Mouse (Mus musculus) frontal cortex, postnatal 10 days (tissue): ENCODE measurements around the gene Prickle2.

Source experiments
- DNase-seq, 2 experiments: peaks; one replicate each; pipeline ENCODE4 v3.0.0; 2022; ENCODE audit warnings: low spot score in 2 of 2, mixed read lengths in 1 of 2

Prickle2 gene

DNA sequence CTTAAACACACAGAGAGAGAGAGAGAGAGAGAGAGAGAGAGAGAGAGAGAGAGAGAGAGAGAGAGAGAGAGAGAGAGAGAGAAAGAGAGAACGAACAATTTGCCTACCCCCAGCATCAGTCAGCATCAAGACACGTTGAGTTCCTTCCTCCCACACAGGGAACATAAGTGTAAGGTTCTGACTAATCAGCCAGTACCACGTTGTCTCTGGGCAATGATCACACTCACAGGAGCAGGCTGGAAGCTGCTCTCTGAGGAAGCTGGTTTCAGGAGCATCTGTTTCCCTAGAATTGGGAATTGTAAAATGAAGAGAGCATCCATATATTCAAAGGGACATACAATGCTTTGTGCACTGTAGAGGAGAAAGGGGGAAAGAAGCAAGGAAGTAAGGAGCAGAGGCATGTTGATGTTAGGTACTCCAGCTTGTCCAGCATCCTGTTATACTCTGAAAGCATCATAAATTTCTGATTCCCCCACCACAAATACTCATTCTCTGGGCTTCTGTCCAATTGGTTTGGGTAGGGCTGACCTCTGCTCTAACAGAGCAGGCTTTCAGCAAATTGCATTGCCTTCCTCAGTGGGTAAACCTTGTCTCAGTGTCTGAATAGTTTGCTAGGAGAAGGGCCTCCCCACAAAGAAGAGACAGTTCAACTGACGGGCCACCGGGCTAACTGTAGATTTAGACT lies 116.4 kb downstream of the Prickle2 start:
- no peak for DNase-seq

DNA sequence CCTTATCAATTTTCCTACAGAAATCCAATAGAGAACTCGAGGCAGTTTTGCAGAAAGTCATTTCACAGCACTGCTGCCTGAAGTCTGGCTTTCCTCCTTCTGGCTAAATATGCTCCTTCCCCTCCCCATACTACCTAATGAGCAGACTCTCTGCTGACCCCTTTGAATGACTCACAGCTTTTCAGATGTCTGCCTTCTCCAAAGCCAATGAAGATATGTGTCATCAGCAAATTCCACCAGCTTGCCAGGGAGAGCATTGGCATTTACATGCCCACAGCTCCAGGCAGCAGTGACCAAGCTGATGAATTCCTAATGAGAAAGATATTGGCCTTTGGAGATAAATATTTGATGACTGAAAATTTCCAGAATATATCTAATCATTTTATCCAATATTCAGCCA lies 121.9 kb downstream of the Prickle2 start:
- DNase-seq = no peak

DNA sequence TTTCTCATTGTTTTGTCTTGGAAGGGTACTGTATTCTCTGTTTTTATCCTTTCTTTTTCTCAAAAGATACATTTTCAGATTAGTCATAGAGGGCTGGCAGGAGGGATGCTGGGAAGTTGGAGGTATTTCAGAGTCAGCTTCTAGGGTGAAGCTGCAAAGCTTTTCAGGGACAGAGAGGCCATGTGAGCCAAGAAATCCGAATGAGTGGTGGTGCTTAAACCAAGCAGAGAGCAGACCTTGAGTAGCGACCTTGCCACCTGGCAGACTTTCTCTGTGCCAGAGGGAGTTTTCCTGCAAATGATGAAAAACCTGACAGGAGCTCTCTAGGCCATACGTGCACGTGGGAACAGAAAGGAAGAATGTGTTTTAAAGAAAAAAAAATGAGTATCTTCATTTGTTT lies 130.7 kb downstream of the Prickle2 start:
- no peak for DNase-seq

DNA sequence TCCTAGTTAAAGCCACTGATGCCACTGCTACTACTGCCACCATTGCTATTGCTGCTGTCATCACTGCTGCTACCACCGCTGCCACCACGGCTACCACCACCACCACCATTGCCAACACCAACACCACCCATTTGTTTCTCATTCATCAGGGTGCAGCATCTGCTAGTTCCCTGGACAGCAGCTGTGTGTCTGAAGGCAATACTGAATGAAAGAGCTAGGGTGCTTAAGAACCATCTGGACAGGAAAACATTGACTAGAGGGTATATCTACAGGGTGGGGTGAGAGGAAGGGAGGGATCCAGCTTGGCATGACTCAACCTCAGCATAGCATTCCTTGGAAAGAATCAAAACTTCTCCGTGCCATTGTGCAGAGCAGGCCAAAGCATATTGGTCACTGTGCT lies 133.8 kb downstream of the Prickle2 start:
- no peak for DNase-seq

DNA sequence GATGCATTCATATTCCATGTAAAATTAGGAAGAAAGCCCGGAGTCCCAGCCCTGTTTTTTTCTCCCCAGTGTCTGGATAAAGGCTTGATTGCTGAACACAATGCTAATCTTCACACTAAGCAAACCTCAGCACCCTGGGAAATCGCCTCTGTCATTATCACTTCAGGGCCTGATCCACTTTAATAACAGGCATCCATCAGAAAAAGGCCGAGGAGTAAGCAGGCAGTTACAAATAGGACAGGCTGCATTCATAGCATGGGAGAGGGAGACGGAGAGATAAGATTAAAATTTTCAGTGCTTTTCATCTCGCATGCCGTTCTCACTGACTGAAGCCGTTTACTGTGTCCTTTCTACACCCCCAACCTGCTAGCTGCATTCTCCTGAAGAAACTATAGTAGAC lies 135.9 kb downstream of the Prickle2 start:
- no peak for DNase-seq

DNA sequence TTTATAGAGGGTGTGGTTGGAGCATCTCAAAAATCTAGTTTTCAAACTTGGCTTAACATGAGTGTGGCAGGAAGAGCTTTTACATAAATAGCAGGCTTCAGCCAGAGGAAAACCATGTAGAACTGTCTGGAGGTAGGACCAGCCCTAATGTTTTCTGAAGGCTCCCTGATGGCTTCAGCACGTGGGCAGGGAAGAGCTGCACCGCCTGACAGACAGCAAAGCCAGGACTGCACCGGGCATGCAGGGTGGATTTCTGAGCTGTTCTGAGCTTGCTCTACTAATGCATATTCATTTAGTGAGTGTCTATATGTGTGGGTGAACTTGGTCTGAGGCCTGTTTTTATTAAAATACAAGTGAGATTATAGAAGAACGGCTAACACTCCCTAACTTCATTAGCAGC lies 136.7 kb downstream of the Prickle2 start:
- no peak for DNase-seq

DNA sequence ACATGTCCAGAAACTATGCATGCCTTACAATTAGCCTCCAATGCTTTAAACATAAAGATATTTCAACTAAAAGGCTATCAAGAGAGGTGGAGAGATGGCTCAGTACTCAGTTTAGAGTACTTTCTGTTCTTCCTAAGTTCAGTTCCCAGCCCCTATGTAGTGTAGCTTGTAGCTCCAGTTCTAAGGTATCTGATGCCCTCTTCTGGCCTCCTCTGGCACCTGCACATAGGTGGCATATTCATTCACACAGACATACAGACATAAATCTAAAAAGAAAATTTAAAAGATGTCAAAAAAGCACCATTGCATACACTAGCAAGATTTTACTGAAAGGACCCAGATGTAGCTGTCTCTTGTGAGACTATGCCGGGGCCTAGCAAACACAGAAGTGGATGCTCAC lies 146.7 kb downstream of the Prickle2 start:
- DNase-seq = no peak

DNA sequence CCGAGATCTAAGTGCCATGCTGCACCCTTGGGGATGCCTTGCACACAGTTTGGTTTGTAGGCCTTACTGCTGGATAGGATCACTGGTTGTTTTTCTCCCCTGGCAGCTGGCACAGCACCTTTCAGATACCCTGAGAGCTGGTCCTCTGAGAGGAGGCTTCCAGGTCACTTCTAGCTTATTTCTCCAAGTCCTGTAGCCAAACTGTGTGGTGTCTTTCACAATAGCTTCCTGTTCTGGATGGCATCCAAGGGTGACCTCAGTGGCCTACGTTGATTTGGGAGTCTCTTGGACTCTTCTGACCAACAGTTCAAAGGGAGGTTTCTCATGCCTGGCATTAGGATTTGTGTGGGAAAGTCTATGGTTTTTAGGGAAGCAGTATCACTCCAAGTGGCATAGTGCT lies 150.3 kb downstream of the Prickle2 start:
- no peak for DNase-seq

DNA sequence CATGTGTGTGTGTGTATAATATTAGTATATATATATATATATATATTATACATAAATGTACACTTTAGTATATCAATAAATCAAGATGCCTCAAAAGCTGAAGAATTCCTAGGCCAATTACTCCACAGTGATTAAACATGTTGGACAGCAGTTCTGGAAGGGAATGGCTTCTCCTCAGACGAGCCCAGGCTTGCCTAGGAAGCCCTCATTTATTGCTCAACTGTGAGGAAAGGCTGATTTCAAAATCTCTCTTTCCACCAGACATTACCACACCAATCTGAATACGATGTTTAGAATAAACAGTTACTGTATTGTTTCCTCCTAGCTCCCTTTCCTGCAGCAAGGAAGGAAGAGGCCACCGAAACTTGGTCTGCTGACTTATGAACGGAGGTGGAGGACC lies 152.9 kb downstream of the Prickle2 start:
- DNase-seq = no peak

DNA sequence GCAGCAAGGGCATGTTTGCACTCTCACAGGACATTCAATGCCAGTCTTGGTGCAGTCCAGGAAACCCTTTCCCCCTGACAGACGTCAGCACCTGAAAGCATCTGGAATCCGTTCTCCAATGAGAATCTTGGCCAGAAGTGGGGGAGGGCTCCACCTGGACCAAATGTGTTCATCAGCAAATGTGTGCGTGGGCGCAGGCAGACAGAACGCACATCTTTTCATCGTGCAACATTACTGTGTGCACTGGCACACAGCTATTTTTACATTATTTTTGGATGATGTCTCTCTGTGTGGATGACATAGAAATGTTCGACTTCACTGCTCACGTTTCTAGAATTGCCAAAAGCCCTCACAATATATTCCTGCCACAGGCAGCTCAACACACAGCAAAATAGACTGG lies 156.7 kb downstream of the Prickle2 start:
- no peak for DNase-seq

DNA sequence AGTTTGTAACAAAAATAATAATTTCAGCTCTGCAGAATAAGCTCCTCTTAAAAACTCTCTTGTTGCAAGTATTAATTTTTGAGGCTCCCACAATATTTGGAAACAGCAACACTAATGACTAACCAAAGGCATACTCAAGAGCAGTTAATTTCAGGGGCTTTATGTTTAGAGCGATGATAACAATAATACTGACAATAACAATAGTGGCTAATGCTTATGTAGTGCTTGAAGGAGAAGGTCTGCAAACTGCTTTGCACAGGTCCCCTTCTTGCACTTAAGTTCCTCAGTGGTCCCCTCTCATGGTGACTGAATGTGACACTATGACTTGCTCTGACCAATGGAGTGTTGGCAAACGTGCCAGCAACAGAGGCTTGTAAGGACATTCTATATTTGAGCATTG lies 160.8 kb downstream of the Prickle2 start:
- DNase-seq = no peak

DNA sequence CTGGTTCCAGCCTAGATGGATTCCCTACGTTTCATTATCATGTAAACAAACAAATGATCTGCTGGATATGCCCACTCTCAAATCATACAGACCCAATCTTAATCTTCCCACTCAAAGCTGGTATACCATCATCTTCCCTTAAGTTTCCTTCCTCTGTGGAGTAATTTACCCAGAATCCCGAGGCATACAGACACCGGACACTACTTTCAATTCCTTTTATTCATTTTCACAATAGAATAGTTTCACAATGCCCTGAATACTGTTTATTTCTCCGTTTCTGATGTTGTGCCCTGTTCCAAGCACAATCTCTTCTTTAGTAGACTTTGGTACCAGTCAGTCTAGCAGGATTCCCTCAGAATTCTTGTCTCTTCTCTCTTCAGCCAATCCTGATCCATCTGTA lies 162.1 kb downstream of the Prickle2 start:
- DNase-seq = no peak

DNA sequence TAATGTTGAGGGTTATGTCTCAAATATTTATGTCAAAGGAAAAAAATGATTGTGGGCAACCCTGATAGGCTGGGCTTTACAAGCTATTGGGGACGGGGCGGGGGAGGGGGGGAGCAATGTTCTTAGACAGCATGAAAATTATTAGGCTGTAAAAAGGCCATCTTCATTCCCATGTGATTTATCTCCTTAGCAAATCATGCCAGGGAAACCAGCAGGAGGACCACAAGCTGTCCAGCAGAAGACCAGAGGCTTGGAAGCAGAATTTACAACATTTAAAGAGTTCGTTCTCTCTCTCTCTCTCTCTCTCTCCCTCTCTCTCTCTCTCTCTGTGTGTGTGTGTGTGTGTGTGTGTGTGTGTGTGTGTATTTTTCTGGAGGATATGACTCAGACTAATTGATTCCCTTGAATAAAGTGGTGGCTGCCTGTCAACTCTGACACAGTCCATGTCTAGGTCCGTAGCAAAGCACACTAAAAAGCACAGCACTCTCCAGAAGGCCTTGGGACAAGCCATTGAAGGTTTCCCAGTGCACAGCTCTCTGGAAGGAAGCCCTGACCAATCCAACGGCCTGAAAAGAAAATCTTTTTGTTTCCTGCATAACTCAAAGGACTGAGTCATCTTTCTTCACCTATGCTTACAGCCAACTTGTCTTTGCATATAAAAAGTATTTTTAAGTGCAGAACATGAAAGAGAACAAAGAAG lies 163.4 kb downstream of the Prickle2 start:
- DNase-seq = no peak

DNA sequence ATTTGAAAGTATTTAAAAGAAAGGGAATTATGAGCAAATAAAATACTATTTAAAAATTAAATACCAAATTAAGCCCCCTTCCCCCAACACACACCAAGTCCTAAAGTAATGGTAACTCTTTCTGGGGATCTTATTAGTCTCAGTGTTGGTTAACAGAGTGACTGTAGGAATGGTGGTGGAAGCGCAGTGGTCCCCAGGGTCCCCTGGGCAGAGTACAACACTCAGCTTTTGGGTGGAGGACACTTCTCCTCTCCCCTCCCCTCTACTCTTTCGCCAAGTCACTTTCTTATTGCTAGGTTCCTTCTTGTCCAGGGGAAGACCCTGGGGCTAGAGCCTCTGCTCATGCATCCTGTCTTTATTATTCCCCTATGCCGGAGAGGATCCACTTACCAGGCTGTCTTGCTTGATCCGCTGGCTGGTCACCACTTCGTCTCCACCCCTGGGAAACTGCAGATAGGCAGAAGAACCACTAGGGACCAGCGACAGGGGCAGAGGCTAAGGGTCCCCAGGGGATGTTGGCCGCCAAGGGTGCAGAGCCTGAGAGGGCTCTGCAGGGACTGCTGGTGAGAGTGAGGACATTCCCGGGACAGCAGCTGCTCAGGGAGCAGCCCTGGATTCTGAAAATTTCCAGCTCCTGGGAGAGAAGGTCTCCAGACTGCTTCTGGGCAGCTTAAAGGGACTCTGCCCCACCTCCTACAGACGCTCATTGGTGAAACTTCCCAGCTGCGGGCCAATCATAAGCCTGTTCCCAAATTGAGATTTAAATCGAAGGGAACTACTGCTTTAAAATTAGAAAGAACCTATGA lies 171.5 kb downstream of the Prickle2 start:
- DNase-seq = peak; percentile 27 to 54

DNA sequence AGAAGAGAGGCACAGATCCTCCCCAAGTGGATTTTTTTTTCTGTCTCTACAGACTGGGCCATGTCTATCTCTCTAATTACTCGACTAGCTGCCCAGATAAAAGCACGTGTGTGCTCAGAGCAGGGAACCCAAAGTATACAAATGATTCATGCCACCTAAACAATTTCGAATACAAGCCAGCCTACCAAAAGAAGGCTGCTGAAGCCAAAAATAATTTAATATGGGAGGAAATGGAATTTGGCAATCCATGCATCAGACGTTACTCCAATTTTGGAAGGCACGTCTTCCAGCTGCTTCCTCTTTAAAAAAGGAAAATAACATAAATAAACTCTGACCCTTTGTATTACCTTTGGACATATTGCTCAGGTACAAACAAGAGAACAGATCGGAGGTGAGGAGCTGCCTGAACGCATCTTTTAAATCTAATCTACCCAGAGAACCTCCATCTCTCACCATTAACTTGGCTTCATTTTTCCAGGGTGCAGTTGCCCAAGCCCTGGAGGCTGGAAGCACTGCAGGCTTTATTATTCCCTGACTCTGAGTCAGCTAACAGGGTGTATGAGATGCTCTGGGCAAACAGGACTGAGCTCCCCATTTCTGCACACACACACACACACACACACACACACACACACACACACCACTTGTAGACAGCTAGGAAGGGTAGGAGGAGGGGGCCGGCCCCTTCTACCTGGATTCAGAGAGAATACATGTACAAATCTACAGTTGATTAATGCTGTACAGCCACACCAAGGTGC lies 172.5 kb downstream of the Prickle2 start:
- DNase-seq = no peak

DNA sequence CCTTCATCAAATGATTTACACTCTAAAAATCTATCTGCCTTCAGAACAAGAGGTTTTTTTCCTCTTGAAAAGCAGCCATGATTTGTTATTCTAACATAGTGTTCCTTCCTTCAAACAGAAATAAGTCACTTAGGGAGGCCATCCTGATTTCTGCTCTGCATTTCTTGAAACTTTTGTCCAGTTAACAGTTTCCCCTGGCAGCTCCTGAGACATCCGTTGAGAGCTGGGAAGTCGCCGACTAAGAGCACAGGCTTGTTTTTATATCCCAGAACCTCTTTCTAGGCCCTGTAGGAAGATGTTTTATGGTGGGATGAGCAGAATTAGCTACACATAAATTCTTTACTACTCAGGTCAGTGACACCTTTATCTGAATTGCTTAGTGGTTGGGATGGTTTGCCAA lies 173.1 kb downstream of the Prickle2 start:
- no peak for DNase-seq

DNA sequence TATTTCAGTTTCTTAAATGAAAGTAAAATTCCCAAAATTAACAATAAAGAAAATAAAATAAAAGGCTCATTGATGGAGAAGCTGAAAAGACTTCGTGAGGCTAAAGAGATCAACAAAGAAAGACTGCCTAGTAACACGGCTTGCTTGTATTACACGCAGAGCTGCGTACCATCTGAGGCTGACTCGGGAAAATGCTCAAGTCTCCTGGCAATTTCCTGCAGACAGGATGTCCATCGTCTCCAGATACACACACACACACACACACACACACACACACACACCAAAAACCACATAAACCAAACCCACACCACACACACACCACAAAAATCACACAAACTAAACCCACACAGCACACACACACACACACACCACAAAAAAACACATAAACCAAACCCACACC lies 173.6 kb downstream of the Prickle2 start:
- DNase-seq = no peak

DNA sequence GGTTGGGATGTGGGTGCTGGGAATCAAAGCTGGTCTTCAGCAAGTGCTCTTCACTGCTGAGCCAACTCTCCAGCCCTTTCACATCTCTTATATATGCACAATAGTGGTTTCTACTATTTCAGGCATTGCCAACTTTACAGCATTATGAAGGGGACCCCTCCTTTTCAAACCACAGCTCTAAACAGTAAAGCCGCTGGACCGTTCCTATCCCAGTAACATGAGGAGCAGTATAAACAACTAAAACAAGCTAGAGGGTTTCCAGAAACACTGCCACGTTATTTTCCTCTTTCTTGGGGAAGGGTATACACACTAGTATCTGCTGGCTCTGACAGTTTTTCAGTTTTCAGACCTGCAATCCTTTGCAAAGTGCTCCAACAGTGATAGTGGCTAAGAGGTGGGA lies 179.7 kb downstream of the Prickle2 start:
- DNase-seq = no peak

DNA sequence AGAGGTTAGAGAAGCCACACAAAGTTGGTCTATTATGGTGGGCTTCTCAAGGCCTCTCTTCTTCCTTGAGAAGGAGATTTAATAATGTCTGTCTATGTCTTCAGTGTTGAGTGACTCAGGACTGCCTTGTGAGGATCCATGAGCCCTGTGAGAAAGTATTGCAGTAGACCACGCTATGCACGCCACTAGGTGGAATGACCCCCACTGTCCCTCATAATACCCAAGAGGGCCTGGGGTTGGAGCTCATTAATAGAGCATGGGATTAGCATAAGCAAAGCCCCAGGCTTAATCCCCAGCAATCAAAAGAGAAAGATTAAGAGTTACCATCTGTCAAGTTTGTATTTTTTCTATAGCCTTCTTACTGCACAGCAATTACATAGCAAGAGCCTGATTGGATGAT lies 180.3 kb downstream of the Prickle2 start:
- DNase-seq = no peak

DNA sequence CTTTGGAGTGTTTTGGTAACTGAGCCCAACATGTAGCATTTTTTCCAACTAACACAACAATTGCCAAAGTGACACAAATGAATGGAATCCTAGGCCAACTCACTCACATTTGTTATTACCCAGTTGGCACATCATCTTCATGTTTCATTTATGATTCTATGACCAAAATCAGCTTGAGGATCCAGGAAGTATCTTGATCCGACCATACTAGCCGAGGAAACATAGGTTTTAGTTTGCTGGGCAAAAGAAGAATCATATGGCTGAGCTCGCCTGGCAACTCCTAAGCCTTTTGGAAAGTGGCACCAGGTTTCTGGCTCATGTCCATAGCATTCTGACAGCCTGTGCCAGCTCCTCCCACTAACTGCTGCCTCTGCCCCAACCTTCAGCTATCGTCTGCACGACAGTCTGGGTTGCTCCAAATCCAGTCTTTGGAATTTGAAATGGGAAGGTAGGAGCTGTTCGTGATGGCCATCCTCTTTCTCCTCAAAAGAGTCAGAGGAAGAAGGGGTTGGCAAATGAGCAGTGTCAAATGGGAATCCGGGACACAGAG lies 184.4 kb downstream of the Prickle2 start:
- peak; percentile 38 to 48 for DNase-seq

DNA sequence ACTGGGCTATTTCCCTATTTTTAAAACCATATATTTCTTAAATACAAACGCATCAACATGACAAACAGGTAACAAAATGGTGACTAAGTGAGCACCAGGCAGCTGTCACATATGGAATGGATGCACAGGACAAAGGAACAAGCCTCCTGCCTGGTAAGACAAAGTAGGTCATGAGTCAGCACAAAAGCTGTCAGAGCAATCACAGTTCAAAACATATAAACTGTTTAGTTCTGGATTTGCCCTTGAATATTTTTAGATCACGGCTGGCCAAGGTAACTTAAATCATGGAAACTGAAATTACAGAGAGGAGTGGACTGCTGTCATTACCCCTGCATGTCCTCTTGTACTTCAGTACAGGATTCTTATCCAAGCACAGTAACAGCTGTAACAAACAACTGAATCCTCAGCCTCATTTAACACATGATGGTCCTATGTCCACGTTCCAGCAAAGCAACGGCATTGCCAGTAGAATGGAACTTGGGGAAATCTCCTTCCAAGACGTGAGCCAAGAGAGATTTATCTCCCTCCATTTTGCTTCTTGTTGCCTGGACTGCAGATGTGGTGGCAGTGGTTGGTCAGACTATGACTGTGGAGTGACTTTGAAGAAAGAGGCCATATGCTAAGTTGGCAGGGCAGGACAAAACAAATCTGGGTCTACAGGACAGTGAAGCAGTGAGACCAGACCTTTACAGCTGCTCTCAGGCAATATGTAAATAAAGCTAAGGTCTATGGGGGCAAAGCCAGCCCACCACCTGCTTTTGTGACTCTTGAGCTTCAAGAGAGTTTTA lies 185.7 kb downstream of the Prickle2 start:
- no peak for DNase-seq
